Mouse (Mus musculus): Measurements from ENCODE around the gene Cnp.
A peak's percentile ranks its signal among the peaks of the same experiment; 100 is the strongest.

The Cnp gene

DNA sequence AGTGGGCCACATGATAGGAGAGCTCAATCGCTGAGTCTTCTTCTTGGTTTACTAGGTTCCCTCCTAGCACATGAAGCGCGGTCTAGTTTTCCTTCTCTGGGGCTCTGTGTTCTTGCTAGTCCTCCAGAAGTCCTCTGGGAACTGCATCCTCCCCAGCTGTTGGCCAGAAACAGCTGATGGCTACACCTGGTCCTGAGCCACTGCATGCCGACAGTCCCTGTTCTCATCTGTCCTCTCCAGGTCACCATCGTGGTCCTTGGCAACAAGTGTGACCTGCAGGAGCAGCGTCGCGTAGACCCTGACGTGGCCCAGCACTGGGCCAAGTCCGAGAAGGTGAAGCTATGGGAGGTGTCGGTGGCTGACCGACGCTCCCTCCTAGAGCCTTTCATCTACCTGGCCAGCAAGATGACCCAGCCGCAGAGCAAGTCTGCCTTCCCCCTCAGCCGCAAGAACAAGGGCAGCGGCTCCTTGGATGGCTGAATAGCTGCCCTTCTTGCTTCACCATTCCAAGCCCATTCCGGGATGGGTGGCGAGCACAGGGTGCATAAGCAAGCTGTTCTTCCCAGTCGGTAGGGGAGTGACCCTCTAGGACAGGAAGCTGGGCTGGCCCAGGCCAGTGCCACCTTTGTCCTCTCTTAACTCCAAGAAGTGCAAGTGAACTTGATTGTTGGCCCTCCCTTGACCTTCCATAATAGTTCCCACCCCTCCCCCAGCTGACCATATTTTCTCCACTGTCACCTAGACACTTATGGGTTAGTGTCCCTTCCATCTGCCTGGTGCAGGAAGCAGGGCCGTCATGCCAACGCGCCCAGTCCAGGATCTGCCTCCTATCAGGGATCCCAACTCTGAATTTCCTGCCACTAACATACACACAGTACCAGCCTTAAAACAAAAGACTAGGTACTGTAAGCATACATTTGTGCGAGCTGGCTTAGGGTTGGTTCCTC lies 51.3 kb downstream of the Cnp start:
- no peak for DNase-seq

DNA sequence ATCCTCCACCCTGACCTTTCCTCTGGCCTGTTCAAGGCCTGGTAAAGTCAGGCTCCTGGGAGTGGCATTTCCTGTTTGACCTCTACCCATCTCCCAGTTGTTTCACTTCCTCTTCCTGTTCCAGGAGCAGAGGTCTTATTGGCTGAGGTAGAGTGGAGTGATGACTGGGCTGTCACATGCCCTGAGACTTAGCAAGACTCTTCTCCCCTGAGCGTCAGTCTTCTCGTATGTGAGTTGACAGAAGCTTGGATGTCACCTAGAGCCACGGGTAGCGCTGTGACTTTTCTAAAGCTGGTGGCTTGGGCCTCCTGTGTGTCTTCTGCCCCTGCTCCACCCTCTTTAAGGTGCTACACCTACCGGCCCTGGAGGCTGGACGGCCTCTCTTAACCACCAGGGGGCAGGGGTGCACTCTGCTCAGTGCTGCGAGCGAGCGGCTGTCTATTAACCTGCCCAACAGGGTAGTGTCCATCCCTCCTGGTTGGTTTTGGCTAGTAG lies 52.0 kb downstream of the Cnp start:
- DNase-seq, result peak; percentile 70 to 72

DNA sequence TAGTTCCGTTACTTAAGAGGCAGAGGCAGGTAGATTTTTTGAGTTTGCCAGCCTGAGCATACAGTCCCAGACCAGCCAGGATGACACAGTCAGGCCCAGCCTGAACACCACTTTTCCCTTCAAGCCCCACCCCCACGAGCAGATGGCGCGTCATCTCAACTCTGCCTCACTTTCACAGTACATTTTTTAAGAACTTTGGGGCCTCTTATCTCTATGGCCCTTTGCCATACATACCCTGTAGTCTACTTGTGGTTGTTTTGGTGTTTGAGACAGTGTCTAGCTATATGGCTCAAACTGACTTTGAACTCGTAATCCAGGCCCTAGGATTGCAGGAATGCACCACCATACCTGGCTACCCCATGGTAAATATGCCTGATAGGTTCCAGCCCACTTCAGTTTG lies 53.4 kb downstream of the Cnp start:
- no peak for DNase-seq

DNA sequence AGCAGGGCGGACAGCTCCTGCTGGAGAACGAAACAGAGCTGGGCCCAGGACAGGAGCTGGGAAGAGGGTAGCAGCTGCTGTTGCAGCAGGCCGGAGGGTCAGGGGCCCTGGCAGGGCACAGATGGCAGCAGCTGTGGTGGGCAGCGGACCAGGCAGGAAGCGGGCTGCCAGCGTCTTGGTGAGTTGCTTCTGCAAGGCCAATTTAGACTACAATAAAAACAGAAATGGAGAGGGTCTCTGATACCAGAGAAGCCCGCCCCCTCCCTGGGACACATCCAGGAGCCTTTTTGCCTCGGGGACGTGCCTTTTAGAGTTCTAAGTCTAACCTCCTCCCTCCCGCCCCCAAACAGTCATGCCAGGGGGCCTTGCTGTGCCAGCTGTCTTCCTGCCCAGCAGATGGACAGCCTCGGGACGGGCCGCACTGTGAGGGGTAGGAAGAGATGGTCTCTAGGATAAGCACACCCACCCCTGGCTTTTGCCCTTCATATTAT lies 54.2 kb downstream of the Cnp start:
- no peak for DNase-seq

DNA sequence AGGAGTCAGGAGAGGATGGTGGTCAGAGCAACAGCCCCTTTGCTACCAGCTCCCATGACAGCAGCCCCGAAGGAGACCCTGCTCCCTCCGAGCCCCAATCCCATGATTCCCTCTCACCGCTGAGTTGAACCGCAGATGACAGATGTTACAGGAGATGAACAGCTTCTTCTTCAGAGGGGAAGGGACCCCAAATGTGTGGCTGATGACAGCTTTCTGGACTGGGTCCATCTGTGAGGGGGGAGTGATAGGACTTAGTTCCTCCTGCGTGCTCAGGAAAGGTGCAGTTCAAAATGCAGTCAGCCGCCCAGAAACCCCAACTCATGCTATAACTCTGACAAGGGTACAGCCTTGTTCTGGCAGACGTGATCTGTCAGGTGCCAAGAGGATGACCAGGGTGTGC lies 59.8 kb downstream of the Cnp start:
- no peak for DNase-seq

DNA sequence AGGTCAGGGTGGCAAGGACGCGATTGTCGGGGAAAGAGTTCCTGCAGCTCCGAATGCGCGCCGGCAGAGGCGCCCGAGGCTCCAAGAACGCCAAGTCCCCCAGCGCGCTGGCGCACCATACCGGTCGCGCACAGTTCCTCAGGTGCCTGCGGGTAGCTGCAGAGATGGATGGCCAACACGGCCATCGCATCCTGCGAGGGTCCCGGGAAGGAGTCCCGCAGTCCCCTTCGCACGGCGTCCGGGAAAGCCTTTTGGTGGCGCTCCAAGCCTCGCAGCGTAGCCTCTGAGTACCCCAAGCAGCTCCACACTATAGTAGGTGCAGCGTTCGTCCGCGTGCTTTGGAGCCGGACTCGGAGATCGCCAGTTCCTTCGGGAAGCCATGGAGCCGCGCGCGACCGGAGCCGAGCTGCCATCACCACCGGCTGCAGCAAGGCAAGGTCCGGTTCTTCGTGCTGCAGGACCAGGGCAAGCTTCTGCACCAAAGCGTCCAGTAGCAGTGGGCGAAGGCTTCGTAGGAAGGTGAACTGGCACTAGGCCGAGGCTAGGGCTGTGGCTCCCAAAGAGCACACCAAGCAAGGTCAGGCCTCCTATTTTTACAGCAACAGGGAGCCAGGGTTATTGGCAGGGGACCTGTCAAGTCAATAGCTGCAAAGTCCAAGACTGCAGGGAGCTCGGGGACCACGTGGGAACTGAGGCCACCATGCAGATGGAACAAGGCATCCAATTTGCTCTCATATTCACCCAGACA lies 65.6 kb downstream of the Cnp start:
- DNase-seq, result peak; percentile 17 to 19
